Mouse (Mus musculus) fat pad, adult 2 months (tissue): ENCODE measurements around the gene Bclaf3.

Source experiments
- DNase-seq: peaks from one replicate; pipeline ENCODE4 v3.0.0-alpha.2; 2011; ENCODE audit warnings: low read depth, low spot score; ENCODE audit errors: extremely low read depth

Gene Bclaf3

DNA sequence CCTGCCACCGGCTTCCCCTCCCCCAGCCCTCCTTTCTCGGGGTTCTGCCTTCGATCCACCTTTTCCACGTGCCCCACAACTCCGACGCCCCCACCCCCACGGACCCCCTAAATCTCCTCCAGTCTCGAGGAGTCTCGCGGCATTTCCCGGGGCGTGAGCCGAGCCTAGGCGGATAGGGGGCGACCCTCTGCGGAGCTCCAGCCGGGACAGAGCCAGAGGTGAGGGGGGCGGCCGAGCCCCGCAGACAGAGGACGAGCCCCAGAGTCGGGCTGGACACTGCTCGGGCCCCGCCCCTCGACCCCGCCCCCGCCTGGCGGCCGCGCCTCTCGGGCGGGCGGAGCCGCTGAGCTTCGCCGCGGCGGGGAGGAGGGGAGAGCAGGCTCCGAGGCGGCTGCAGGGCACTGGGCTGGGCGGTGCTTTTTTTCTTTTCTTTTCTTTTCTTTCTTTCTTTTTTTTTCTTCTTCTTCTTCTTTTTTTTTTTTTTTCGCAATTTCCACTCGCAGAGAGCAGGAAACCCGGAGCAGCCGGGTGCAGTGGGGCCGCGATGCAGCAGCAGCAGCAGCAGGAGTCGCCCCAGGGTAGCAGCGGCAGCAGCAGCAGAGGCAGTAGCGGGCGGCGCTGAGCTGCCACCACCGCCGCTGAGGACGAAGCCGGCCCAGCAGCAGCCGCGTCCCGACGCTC is 100.6 kb downstream of the Bclaf3 start, which contains the start of gene Sh3kbp1:
TSS of gene Sh3kbp1 (plus strand) at position 366 of the 681 bp plus-strand sequence.
- DNase-seq = no peak

GRCm38 (mm10) chrX:159627588-159628566 is 101.4 kb downstream of the Bclaf3 start:
- DNase-seq = no peak

GRCm38 (mm10) chrX:159628629-159629028 is 102.1 kb downstream of the Bclaf3 start:
- no peak for DNase-seq

DNA sequence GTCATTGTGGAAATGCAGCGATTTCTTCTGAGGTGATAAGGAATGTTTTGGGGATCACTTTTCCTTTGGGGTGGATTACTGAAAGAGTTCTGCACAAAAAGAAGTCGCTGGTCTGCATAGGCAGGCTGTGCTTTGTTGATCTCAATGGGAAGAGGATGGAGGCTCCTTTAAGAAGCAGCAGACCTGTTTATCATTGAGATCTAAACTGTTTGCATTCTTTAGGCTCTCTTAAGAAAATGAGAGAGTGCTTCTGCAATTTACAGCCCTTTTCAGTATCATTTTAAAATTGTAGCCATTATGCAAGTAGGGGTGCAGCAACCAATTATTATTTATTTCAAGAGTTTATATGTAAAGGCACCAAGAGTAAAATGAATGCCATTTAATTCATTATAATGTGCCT is 102.7 kb downstream of the Bclaf3 start:
- no peak for DNase-seq

DNA sequence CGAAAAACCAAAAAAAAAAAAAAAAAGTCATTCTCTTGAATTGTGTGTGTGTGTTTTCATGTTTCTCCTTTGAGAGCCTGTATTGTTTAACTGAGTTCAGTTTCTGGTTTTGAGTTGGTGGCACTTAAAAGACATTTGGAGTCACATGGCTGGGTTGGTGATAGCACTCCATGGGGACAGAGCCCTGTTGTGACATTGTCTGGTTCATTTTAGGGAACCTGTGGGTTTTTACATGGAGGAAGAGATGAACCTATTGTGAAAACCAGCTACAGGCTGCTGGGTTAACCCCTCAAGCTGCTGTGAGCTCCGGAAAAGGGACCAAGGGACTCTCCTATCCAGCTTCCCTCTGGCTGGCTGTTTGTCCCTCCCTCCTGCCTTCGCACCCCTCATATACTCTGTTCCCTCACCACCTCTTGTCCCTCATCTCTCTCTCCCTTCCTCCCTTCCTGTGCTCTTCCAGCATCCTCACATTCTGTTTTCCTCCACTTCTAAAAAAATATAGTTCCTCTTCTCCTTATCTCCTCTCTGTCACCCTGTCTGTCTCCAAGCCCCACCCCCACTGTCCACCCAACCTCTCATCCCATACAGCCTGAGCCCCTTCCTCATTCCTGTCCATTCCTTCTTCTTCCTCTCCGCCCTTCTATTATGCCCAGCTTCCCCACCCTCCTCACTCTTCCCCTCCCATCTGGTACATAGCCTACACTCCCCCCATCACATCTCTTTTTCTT is 112.2 kb downstream of the Bclaf3 start:
- DNase-seq = no peak

DNA sequence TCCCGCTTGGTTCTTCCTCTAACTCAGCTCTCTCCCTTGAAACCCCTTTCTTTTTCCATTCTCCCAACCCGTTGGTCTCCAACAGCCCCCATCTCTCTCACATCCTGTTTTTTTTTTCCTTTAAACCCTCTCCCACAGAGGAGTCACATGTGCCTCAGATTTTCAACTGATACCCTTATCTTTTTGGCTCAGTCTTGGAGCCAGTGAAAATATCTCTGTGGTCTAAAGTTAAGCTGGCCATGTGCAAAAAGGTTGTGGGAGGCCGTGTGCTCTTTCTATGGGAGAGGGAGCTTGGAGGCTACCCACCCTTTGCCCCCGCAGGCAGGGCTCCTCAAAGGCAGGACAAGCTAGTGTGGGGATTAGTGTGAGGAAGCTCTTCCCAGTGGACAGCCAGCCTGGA is 113.5 kb downstream of the Bclaf3 start:
- DNase-seq = no peak
